Mouse (Mus musculus) erythroblast, embryonic 14.5 days (primary cell): Measurements from ENCODE around the gene Naaa.

Experiments used
- GATA1 ChIP-seq: IDR thresholded peaks from 2 replicates; pipeline ENCODE4 v1.6.1; 2012; ENCODE audit warnings: low read length, inconsistent platforms, mixed read lengths
- TAL1 ChIP-seq: IDR thresholded peaks from 3 replicates; pipeline ENCODE4 v1.6.1; 2012; ENCODE audit warnings: low read length, inconsistent platforms, mixed read lengths

GRCm38 (mm10) chr5:92248614-92249013 is 29.4 kb downstream of the Naaa start:
- TF ChIP-seq TAL1 (no peak), GATA1 (no peak)
